Comparison of ENCODE assay signal across 23 mouse cellular contexts in genomic region chr1:144264000-144264399, GRCm38 (mm10). TPM values are rescaled to one million over a fixed set of nuclear protein-coding genes. Genes with fewer than 3 reads are reported as not detected.
DNase-seq lines count a peak whose midpoint lies in the region; ATAC-seq lines count a peak whose summit lies in the region.
"Had no signal": no experiment of that assay in that cellular context is flagged by ENCODE, and none has a peak within 500 bp of the region (broad histone marks: within the 10 kb centered on the region; RNA-seq: fewer than 3 reads in every experiment).

No protein-coding gene starts in this region.

- ATAC-seq in CD4-positive, CD25-positive, alpha-beta regulatory T cell, adult 4 months, result peak; percentile 53
- ATAC-seq in activated CD4-positive, CD25-positive, alpha-beta regulatory T cell, adult 4 months, result peak; percentile 52
- peak; percentile 57 for ATAC-seq in inflammation-experienced regulatory T-cells, adult 6 months
- ATAC-seq: Patski had no signal

- DNase-seq in induced T-regulatory cell, adult 2 months (ENCODE audit: low read depth), result peak; percentile 57
- no peak for DNase-seq in frontal cortex, postnatal 10 days (ENCODE audit: low spot score in 2 of 2)
- no peak for DNase-seq in left cerebral cortex, postnatal 25 days (ENCODE audit: low spot score in 2 of 2)
- DNase-seq in embryo, embryonic 10 days (ENCODE audit: low spot score), result no peak
- no peak for DNase-seq in lung, postnatal 36 days
- DNase-seq: adrenal gland, adult 2 months; adrenal gland, adult 8-10 months; adrenal gland, postnatal 10 days; adrenal gland, postnatal 14 days; adrenal gland, postnatal 25 days; adrenal gland, postnatal 36 days; B cell, adult 2 months; cerebellum, adult 11 months; cerebellum, adult 11-12 months; cerebellum, adult 18-20 months; cerebellum, adult 2 months had no signal

- intact Hi-C loops in left cerebral cortex, postnatal 25 days (cut with DNase I), result no loop called here

RNA-seq across cellular contexts. Expression of gene Rgs1, which starts 15.0 kb away (rescaled TPM):
- polyA plus RNA-seq in CD4-positive, CD25-positive, alpha-beta regulatory T cell, adult 4 months (2017; shearing (Covaris generic)), result 100 to 1,000 TPM; 590 to 617 TPM
- polyA plus RNA-seq in activated CD4-positive, CD25-positive, alpha-beta regulatory T cell, adult 4 months (2017; shearing (Covaris generic)), result 100 to 1,000 TPM; 666 to 670 TPM
- 100 to 1,000 TPM; 336 to 775 (median 626) TPM for polyA plus RNA-seq in inflammation-experienced regulatory T-cells, adult 6 months (2017; shearing (Covaris generic))
- total RNA-seq in left cerebral cortex, postnatal 25 days (2021), result under 1 TPM; 0.25 to 0.32 TPM
- total RNA-seq: ES-E14 had no signal
- polyA plus RNA-seq: adrenal gland, adult 2 months; brain, embryonic 14.5 days; C2C12; cerebellum, adult 2 months; Patski had no signal
